Mouse (Mus musculus) liver, embryonic 14.5 days (tissue): ENCODE measurements at regions not wholly inside any gene's neighbourhood (a gene's known extent, or its start where the extent isn't known, plus 50 kb on each side); places are given as distances from the start of the nearest gene placed in this dataset.

Source experiments
- CTCF ChIP-seq: IDR thresholded peaks from 2 replicates; pipeline ENCODE4 v1.5.1; 2016; ENCODE audit warnings: antibody characterized with exemption, low read depth, control low read depth
- EP300 ChIP-seq: IDR thresholded peaks from 2 replicates; pipeline ENCODE4 v1.6.1; 2016; ENCODE audit warnings: antibody characterized with exemption, low read depth

DNA sequence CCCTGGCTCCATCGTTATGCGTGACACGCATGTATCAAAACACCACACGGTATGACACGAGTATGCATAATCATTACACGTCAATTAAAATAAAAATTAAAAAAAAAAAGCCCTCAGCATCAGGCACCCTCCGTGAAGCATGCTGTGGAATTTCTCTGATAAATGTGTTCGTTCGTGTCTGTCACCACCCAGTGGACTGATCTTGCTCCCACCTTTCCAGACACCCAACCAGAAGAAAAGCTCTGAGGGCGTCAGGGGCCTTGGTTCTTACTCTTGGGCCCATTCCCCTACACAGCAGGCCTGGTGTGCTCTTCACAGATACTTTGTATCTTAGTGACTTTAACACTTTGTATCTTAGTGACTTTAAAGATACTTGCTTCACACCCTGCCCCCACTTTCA is 200.5 kb downstream of the Cryba4 start:
- TF ChIP-seq CTCF: no peak
- no peak for TF ChIP-seq EP300
